Mouse (Mus musculus) hindbrain, embryonic 16.5 days (tissue): Measurements from ENCODE around the gene Dld. TPM values are rescaled to one million over a fixed set of nuclear protein-coding genes. Genes with fewer than 3 reads are reported as not detected.

ENCODE experiments used
- ATAC-seq: fragments of 200-750 bp; cut with Nextera tagmentation; 2 replicates; pipeline ENCODE4 v1.8.0; 2017; ENCODE audit warnings: moderate TSS enrichment, moderate library complexity
- H3K27ac ChIP-seq: fragments of 300-500 bp; sonication (generic); 2 replicates; pipeline ENCODE4 v1.5.1; 2014; ENCODE audit warnings: low read depth, mild to moderate bottlenecking, control low read depth, low read length, moderate library complexity
- H3K27me3 ChIP-seq: fragments of 300-500 bp; sonication (generic); replicated peaks from 2 replicates; pipeline ENCODE4 v1.6.1; 2014; ENCODE audit warnings: low read length; ENCODE audit not compliant: control insufficient read depth, insufficient read depth
- H3K36me3 ChIP-seq: fragments of 300-500 bp; sonication (generic); 2 replicates; pipeline ENCODE4 v1.6.1; 2014; ENCODE audit warnings: mild to moderate bottlenecking, low read length, moderate library complexity, mixed read lengths; ENCODE audit not compliant: control insufficient read depth, insufficient read depth
- H3K4me1 ChIP-seq: fragments of 300-500 bp; sonication (generic); 2 replicates; pipeline ENCODE4 v1.6.1; 2014; ENCODE audit warnings: low read depth, low read length; ENCODE audit not compliant: control insufficient read depth, insufficient read depth
- H3K4me2 ChIP-seq: fragments of 300-500 bp; sonication (generic); 2 replicates; pipeline ENCODE4 v1.6.1; 2014; ENCODE audit warnings: mild to moderate bottlenecking, low read length, control low read depth, moderate library complexity
- H3K4me3 ChIP-seq: fragments of 300-500 bp; sonication (generic); 2 replicates; pipeline ENCODE4 v1.5.1; 2014; ENCODE audit warnings: mild to moderate bottlenecking, low read length, control low read depth, moderate library complexity
- H3K9ac ChIP-seq: fragments of 300-500 bp; sonication (generic); 2 replicates; pipeline ENCODE4 v1.6.1; 2014; ENCODE audit warnings: low read depth, mild to moderate bottlenecking, control low read depth, low read length, moderate library complexity
- H3K9me3 ChIP-seq: fragments of 300-500 bp; sonication (generic); 2 replicates; pipeline ENCODE4 v1.6.1; 2014; ENCODE audit warnings: mild to moderate bottlenecking, low read length, moderate library complexity; ENCODE audit not compliant: control insufficient read depth
- WGBS: fragments of 180-500 bp; shearing (Covaris S2); extraction: QIAGEN DNeasy Blood & Tissue Kit; methylation state at CpG from one replicate; pipeline ENCODE4 v1.1.7; 2014; 5-methylcytosine and 5-hydroxymethylcytosine counted together
- polyA plus RNA-seq: library from polyadenylated mRNA; unstranded; fragments of >200 nt; fragmentation: Nextera tagmentation; extraction: Ambion mirVana; gene quantifications from 2 replicates; pipeline ENCODE4 v1.2.1, GENCODE M21; 2015

Dld gene
- polyA plus RNA-seq, 1 experiment from 2014 or later: 130 TPM

DNA sequence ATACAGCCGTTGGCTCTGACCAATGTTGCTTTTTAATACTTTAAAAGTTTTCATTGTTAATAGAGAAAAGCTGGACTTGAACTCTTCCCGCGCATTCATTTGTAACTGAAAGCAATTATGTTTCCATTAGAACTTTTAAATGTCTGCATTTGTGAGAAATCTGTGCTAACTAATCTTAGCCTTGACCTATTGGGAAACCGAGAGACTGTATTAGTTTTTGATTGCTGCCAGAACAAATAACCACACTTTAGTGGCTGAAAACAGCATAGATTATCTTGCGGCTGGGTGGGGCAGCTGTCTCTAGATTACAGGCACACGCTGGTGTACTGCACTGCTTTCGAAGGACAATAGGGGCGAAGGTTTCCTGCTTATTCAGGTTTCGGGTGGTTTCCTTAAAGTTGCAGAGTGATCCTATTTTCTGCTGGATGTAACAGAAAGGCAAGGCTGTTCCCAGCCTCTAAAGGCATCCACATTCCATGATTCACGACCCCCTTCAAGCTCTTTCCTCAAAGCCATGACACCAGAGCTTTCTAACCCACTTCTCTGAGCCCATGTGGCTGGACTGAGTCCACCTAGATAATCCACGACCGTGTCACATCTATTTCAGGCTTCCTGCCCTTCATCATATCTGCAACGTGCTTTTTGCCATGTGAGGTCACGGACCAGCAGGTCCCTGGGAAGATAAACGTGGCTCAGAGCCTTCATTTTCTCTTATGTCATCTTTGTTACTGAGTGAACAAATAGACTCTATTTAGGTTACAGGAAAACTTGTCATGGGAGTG, 57.7 kb downstream of the Dld start:
- Histone ChIP-seq H3K4me2 (no peak overlapping the region), H3K36me3 (no peaks in the 10 kb centered on the region), H3K27me3 (no peaks in the 10 kb centered on the region), H3K9me3 (no peaks in the 10 kb centered on the region), H3K4me1 (no peaks in the 10 kb centered on the region), H3K4me3 (no peak overlapping the region), H3K27ac (no peak overlapping the region), H3K9ac (no peak overlapping the region)
- WGBS: 77% methylated on average over 15 of the region's 15 CpGs
- ATAC-seq: no peak

DNA sequence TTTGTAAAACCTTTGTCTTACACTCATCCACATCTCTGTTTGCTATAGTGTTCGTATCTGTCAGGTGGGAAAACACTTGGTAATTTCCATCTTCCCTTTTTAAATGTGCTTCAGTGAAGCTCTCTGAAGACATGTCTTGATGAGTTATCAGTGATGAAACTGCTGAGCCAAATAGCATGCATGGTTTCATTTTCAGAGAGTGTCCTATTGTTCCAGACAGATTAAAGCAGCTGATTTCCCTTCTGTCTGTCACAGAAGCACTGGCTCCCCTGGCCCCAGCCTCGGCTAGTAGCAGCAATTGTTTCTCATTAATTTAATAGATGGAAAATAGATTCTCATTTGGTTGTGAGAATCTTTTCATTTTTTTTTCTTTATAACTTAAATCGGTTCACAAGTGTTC, 60.3 kb downstream of the Dld start:
- 57% methylated on average over 3 of the region's 3 CpGs for WGBS
- no peak overlapping the region for H3K27ac ChIP-seq
- no peak overlapping the region for H3K4me3 ChIP-seq
- H3K27me3 ChIP-seq: no peaks in the 10 kb centered on the region
- no peaks in the 10 kb centered on the region for H3K36me3 ChIP-seq
- ATAC-seq: no peak
- no peaks in the 10 kb centered on the region for H3K4me1 ChIP-seq
- H3K9me3 ChIP-seq: no peaks in the 10 kb centered on the region
- H3K9ac ChIP-seq: no peak overlapping the region
- no peak overlapping the region for H3K4me2 ChIP-seq

DNA sequence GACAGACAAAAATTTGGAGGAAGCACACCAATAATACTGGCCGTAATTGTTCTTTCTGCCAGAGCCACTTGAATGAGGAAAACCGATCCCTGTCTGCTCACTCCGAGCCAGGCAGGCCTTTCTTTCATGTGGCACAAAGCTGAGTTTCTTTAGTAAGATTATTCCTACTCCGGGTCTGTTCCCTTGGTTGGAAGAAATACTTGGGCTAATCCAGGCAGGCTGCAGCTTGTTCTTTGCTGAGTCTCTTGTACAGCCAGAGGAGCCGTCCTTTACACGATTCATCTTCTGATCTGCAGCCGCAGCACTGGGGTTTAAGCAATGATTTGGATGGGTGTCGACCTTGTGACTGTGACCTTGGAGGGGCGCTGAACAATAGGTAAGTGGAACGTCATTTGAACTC, 62.2 kb downstream of the Dld start:
- WGBS: 95% methylated on average over 10 of the region's 10 CpGs
- H3K4me2 ChIP-seq: no peak overlapping the region
- H3K36me3 ChIP-seq: no peaks in the 10 kb centered on the region
- no peak for ATAC-seq
- H3K27ac ChIP-seq: no peak overlapping the region
- H3K4me1 ChIP-seq: no peaks in the 10 kb centered on the region
- no peak overlapping the region for H3K9ac ChIP-seq
- no peaks in the 10 kb centered on the region for H3K27me3 ChIP-seq
- no peak overlapping the region for H3K4me3 ChIP-seq
- H3K9me3 ChIP-seq: no peaks in the 10 kb centered on the region

DNA sequence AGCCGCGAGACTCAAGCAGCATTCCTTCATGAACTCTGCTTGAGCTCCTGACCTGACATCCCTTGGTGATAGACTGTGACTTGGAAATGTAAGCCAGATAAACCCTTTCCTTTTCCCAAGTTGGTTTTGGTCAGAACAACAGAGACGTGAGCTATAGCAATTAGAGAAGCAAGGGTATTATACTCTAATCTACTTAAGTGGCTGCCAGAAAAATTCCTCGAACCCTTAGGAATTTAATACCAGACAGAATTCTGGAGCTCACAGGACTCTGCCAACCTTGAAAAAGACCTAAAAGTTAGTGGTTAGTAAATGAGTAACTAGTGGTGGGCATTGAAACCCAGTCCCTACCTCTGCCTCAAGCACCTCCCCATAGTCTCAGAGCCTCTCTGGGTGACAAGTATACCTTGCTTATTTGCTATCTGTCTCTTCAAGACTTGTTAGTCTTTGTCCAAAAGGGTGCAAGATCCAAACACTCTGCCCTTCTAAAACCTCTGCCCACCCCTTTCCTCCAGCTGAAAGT, 67.6 kb downstream of the Dld start:
- no peaks in the 10 kb centered on the region for H3K36me3 ChIP-seq
- no peaks in the 10 kb centered on the region for H3K27me3 ChIP-seq

DNA sequence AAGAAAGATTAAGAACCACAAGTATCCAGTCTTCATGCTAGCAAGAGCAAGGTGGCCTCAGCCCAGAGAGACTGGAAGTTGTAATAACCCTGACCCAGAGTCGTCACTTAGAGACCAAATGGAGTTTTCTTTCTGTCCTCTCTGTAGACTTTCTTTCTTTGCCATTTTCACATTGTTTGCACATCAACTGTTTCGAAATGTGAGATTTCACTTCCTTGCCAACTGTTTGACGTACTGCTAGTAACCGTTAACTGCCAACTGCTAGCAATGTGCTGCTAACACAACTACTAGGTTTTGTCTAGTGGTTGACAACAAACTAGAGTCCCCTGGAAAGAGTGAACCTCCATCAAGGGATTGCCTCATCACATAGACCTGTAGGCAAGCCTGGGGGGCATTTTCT, 68.1 kb downstream of the Dld start:
- H3K27me3 ChIP-seq: no peaks in the 10 kb centered on the region

More for the DNA sequence above, 67.6 kb downstream of the Dld start:
- no peak overlapping the region for H3K27ac ChIP-seq
- no peaks in the 10 kb centered on the region for H3K9me3 ChIP-seq
- no peak overlapping the region for H3K4me2 ChIP-seq
- H3K4me1 ChIP-seq: no peaks in the 10 kb centered on the region
- no peak overlapping the region for H3K4me3 ChIP-seq
- no peak for ATAC-seq
- H3K9ac ChIP-seq: no peak overlapping the region
- 88% methylated on average over 4 of the region's 4 CpGs for WGBS

DNA sequence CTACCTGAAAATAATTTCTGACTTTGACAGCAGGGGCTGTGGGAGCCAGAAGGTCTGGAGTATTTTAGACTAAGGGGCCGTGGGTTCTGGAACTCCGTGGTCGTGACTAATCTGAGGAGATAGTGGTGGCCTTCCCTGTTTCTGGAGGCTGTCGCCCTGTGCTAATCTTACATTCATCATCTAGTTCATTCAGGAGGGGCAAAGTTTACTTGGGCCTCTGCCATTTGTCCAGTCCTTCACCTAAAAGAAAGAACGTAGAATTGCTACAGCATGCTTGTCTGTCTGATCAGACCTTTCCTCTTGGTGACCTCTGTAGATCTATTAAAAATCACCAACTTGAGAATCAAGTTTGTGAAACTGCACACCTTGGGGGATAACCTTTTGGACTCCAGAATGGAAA, 69.0 kb downstream of the Dld start:
- no peaks in the 10 kb centered on the region for H3K27me3 ChIP-seq
- H3K4me3 ChIP-seq: no peak overlapping the region
- H3K27ac ChIP-seq: no peak overlapping the region
- H3K36me3 ChIP-seq: no peaks in the 10 kb centered on the region
- WGBS: 86% methylated on average over 5 of the region's 5 CpGs
- H3K9ac ChIP-seq: no peak overlapping the region
- H3K4me1 ChIP-seq: no peaks in the 10 kb centered on the region
- no peak overlapping the region for H3K4me2 ChIP-seq
- ATAC-seq: no peak
- no peaks in the 10 kb centered on the region for H3K9me3 ChIP-seq

More for the DNA sequence above, 68.1 kb downstream of the Dld start:
- Histone ChIP-seq H3K27ac (no peak overlapping the region), H3K9ac (no peak overlapping the region), H3K4me2 (no peak overlapping the region), H3K4me1 (no peaks in the 10 kb centered on the region), H3K36me3 (no peaks in the 10 kb centered on the region), H3K9me3 (no peaks in the 10 kb centered on the region), H3K4me3 (no peak overlapping the region)
- no peak for ATAC-seq
- WGBS: 86% methylated on average over 4 of the region's 4 CpGs

Other genes starting within 250 kb of the Dld start
- not detected in 2 replicates for gene Gm6993, start 110.7 kb downstream of the Dld start, polyA plus RNA-seq
- 16.9 and 23.7 TPM in 2 replicates for gene Lamb1, start 86.2 kb downstream of the Dld start, polyA plus RNA-seq
- gene Slc26a3, start 39.4 kb upstream of the Dld start, polyA plus RNA-seq: 0.09 and 0.11 TPM in 2 replicates
- 13.3 and 19.9 TPM in 2 replicates for gene Cbll1, start 148.2 kb upstream of the Dld start, polyA plus RNA-seq
- 0.06 and 0.10 TPM in 2 replicates for gene Slc26a4, start 208.5 kb upstream of the Dld start, polyA plus RNA-seq